Comparison of ENCODE assay signal across 23 mouse cellular contexts in genomic region chr9:74915611-74916010, GRCm38 (mm10). TPM values are rescaled to one million over a fixed set of nuclear protein-coding genes. Genes with fewer than 3 reads are reported as not detected.
"Had no signal": no experiment of that assay in that cellular context is flagged by ENCODE, and none has a peak within 500 bp of the region (broad histone marks: within the 10 kb centered on the region; RNA-seq: fewer than 3 reads in every experiment).

No protein-coding gene starts in this region.

- H3K36me3 ChIP-seq: midbrain, embryonic 10.5 days; midbrain, embryonic 13.5 days; midbrain, embryonic 15.5 days; neural tube, embryonic 13.5 days; neural tube, embryonic 15.5 days had no signal

- ATAC-seq: midbrain, embryonic 13.5 days; midbrain, embryonic 15.5 days had no signal

- H3K9me3 ChIP-seq: midbrain, embryonic 13.5 days; midbrain, embryonic 15.5 days had no signal

- DNase-seq: lung, adult 18-20 months; lung, embryonic 14.5 days; lung, postnatal 10 days; lung, postnatal 4 days; retina, postnatal 1 day; right cerebral cortex, adult 18-20 months; right cerebral cortex, postnatal 25 days; right cerebral cortex, postnatal 4 days; spleen, adult 18-20 months; thymus, adult 18-20 months; thymus, postnatal 14 days; thymus, postnatal 36 days had no signal

- H3K9ac ChIP-seq: lung, embryonic 14.5 days; midbrain, embryonic 13.5 days; midbrain, embryonic 15.5 days; neural tube, embryonic 13.5 days; neural tube, embryonic 15.5 days had no signal

- H3K4me1 ChIP-seq: midbrain, embryonic 13.5 days; midbrain, embryonic 15.5 days; neural tube, embryonic 15.5 days had no signal

- H3K4me2 ChIP-seq: lung, embryonic 14.5 days; midbrain, embryonic 13.5 days; midbrain, embryonic 15.5 days; neural tube, embryonic 13.5 days; neural tube, embryonic 15.5 days had no signal

- H3K27me3 ChIP-seq: midbrain, embryonic 13.5 days; midbrain, embryonic 15.5 days; neural tube, embryonic 13.5 days; neural tube, embryonic 15.5 days had no signal

- H3K27ac ChIP-seq: midbrain, embryonic 10.5 days; midbrain, embryonic 13.5 days; midbrain, embryonic 15.5 days; neural tube, embryonic 13.5 days; neural tube, embryonic 15.5 days had no signal

- H3K4me3 ChIP-seq: midbrain, embryonic 10.5 days; midbrain, embryonic 13.5 days; midbrain, embryonic 15.5 days; myocyte; neural tube, embryonic 13.5 days; neural tube, embryonic 15.5 days had no signal

RNA-seq across cellular contexts. Expression of gene Onecut1, which starts 53.9 kb away (rescaled TPM):
- total RNA-seq: megakaryocyte, adult 5-6 weeks; megakaryocyte-erythroid progenitor cell, adult 5-6 weeks had no signal
- polyA plus RNA-seq: lung, embryonic 14.5 days; lung, embryonic 16.5 days; myocyte; small intestine, adult 2 months; thymus, postnatal 0 days had no signal
